ENCODE assay signal across 24 mouse cellular contexts in the genomic region with DNA sequence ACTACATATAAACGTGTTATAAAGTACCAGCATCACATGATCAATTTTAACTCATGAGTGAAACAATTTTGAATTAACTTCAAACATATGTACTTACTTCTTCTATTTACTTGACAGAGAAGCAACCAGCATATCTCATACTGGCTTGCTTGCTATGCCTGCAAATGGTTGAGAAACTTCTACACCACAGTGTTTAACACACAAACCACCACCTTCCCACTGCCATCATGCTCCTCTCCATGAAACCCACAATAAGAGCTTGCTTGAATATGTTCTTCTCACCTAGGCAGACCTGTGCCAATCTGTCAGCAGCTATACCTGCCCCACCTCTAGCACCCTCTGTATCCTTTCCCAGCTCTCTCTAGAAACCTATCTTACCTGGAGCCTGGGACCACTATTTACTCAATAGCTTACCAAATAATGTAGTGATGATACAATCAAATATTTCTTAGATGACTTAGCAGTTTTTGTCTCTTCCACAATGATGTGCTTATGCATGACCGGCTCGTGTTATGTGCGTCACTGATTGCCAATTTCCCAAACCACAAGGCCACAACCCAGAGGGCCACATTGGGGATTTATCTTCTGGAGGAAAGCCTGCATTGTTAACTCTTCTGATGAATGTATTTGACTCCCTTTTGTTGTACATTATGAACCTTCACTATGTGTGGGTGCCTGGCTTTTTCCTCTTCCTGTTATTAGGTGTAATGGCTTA. TPM values are rescaled to one million over a fixed set of nuclear protein-coding genes. Genes with fewer than 3 reads are reported as not detected.
A peak's percentile ranks its signal among the peaks of the same experiment; 100 is the strongest.
DNase-seq lines count a peak whose midpoint lies in the region; ATAC-seq lines count a peak whose summit lies in the region.
"Had no signal": no experiment of that assay in that cellular context is flagged by ENCODE, and none has a peak within 500 bp of the region (broad histone marks: within the 10 kb centered on the region; RNA-seq: fewer than 3 reads in every experiment).

No protein-coding gene starts in this region.

- peak; percentile 10 for DNase-seq in lung, postnatal 36 days
- no peak for DNase-seq in lung, postnatal 14 days
- DNase-seq in c-Kit-positive CD71-negative TER-119-negative erythroid progenitor cells, embryonic 14.5 days (ENCODE audit: low read depth) = peak; percentile 40
- DNase-seq in kidney, adult 11 months = no peak
- no peak for DNase-seq in left cerebral cortex, postnatal 36 days (ENCODE audit: low spot score in 2 of 2)
- DNase-seq in layer of hippocampus, adult 11-12 months (ENCODE audit: low spot score) = no peak
- DNase-seq: adrenal gland, postnatal 14 days; cerebellum, adult 11-12 months; cerebellum, postnatal 14 days; embryo, embryonic 11 days; kidney, adult 9 months; kidney, postnatal 14 days; left cerebral cortex, postnatal 4 days; lung, embryonic 14.5 days; retina, postnatal 1 day; right cerebral cortex, postnatal 25 days; thymus, postnatal 14 days had no signal

- ATAC-seq in megakaryocyte progenitor cell, adult 5-6 weeks (replicated peaks; ENCODE audit: poor library complexity) = peak; percentile 64
- ATAC-seq: forebrain, embryonic 14.5 days; hindbrain, embryonic 16.5 days; intestine, embryonic 15.5 days had no signal

- intact Hi-C loops in left cerebral cortex, postnatal 36 days (cut with DNase I) = no loop called here

RNA-seq across cellular contexts. Expression of a gene that starts 1.9 kb away (rescaled TPM):
- total RNA-seq in megakaryocyte progenitor cell, adult 5-6 weeks (2015) = 10.5 and 11.3 TPM in 2 replicates
- total RNA-seq in megakaryocyte progenitor cell, adult 5-6 weeks (2017) = 4.1 and 15.2 TPM in 2 replicates
- not detected for total RNA-seq in left cerebral cortex, postnatal 36 days (2021)
- total RNA-seq: gastrocnemius, adult 8-10 months; layer of hippocampus, adult 8-10 months; left cerebral cortex, adult 2 months; left cerebral cortex, postnatal 4 days had no signal

RNA-seq across cellular contexts. Expression of a gene that starts 29.6 kb away (rescaled TPM):
- total RNA-seq in megakaryocyte progenitor cell, adult 5-6 weeks (2015) = 17.8 and 19.3 TPM in 2 replicates
- total RNA-seq in megakaryocyte progenitor cell, adult 5-6 weeks (2017) = 17.2 and 19.6 TPM in 2 replicates
- not detected for total RNA-seq in left cerebral cortex, postnatal 36 days (2021)
- total RNA-seq: gastrocnemius, adult 8-10 months; layer of hippocampus, adult 8-10 months; left cerebral cortex, adult 2 months had no signal

RNA-seq across cellular contexts. Expression of a gene that starts 30.4 kb away (rescaled TPM):
- 0.81 TPM in 1 of 2 replicates, not detected in the other for total RNA-seq in megakaryocyte progenitor cell, adult 5-6 weeks (2015)
- 0.54 and 1.2 TPM in 2 replicates for total RNA-seq in megakaryocyte progenitor cell, adult 5-6 weeks (2017)
- total RNA-seq in left cerebral cortex, postnatal 36 days (2021) = not detected
- total RNA-seq: layer of hippocampus, adult 8-10 months; left cerebral cortex, adult 2 months had no signal

RNA-seq across cellular contexts. Expression of a gene that starts 48.1 kb away (rescaled TPM):
- total RNA-seq in megakaryocyte progenitor cell, adult 5-6 weeks (2015) = not detected in 2 replicates
- not detected in 2 replicates for total RNA-seq in megakaryocyte progenitor cell, adult 5-6 weeks (2017)
- total RNA-seq in left cerebral cortex, postnatal 36 days (2021) = not detected
- total RNA-seq: adrenal gland, postnatal 14 days; gastrocnemius, adult 8-10 months; layer of hippocampus, adult 8-10 months; left cerebral cortex, adult 2 months; left cerebral cortex, postnatal 4 days had no signal

Comparison
In these comparisons a context has a peak if more than half of its experiments do, and no peak if none do; other contexts are left out.
1. DNase-seq: peak in lung, postnatal 36 days (single experiment) and c-Kit-positive CD71-negative TER-119-negative erythroid progenitor cells, embryonic 14.5 days (single experiment); none in lung, postnatal 14 days (single experiment), kidney, adult 11 months (single experiment), left cerebral cortex, postnatal 36 days (0 of 2) and layer of hippocampus, adult 11-12 months (single experiment).
2. RNA of a gene that starts 1.9 kb away (total RNA-seq): 4.1 to 15.2 TPM in megakaryocyte progenitor cell, adult 5-6 weeks; not detected in left cerebral cortex, postnatal 36 days; every median in the first group is over 4 times any median in the second.
3. RNA of a gene that starts 29.6 kb away (total RNA-seq): 17.2 to 19.6 TPM in megakaryocyte progenitor cell, adult 5-6 weeks; not detected in left cerebral cortex, postnatal 36 days; every median in the first group is over 10 times any median in the second.